Mouse (Mus musculus) cortical plate, adult 2 months (tissue): ENCODE measurements around the gene Maml3. TPM values are rescaled to one million over a fixed set of nuclear protein-coding genes. Genes with fewer than 3 reads are reported as not detected.

Experiments used
- H3K27ac ChIP-seq: fragments of 200-500 bp; 2 replicates; pipeline ENCODE4 v1.5.1; 2012; ENCODE audit warnings: low read length, control low read depth, inconsistent platforms; ENCODE audit not compliant: insufficient read depth
- H3K4me1 ChIP-seq: fragments of 200-500 bp; 2 replicates; pipeline ENCODE4 v1.6.1; 2011; ENCODE audit warnings: low read length; ENCODE audit not compliant: control insufficient read depth, insufficient read depth
- H3K4me3 ChIP-seq: fragments of 200-500 bp; 2 replicates; pipeline ENCODE4 v1.5.1; 2011; ENCODE audit warnings: mild to moderate bottlenecking, low read length, control low read depth; ENCODE audit not compliant: insufficient read depth
- CTCF ChIP-seq: fragments of 200-500 bp; IDR thresholded peaks from 2 replicates; pipeline ENCODE4 v1.5.1; 2011; ENCODE audit warnings: mild to moderate bottlenecking, control low read depth, low read length; ENCODE audit not compliant: insufficient read depth; ENCODE audit errors: extremely low read depth
- POLR2A ChIP-seq: fragments of 200-500 bp; IDR thresholded peaks from 2 replicates; pipeline ENCODE4 v1.6.1; 2011; ENCODE audit warnings: mild to moderate bottlenecking, low read length, control low read depth; ENCODE audit not compliant: insufficient read depth; ENCODE audit errors: extremely low read depth
- polyA plus RNA-seq: library from polyadenylated mRNA; depleted of rRNA; stranded (reverse); fragments of >200 nt; gene quantifications from 2 replicates; pipeline ENCODE4 v1.2.3, GENCODE M21; 2012

The Maml3 gene
- polyA plus RNA-seq, 1 experiment, result 2.7 TPM

DNA sequence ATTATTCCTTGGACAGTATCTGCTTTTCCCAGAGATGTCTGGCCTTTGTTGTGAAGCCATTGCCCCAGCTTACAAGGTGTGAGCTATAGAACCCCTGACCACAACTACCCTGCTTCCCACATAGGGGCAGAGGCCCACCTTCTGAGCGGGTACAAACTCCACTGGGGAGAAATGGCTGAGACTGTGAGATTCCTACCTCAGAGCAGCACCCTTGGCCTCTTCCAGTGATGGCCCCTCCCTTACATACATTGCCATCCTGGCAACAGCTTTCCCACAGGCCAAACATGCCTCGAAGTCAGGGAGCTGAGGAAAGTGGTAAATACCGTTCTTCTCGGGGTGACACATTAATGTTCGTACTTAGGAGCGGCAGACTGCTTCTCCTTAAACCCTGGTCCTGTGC, 118.4 kb downstream of the Maml3 start:
- Histone ChIP-seq H3K27ac (no peak overlapping the region), H3K4me3 (no peak overlapping the region), H3K4me1 (no peaks in the 10 kb centered on the region)
- TF ChIP-seq POLR2A (no peak), CTCF (no peak)

- H3K4me1 ChIP-seq, result no peaks in the 10 kb centered on the region
- H3K4me3 ChIP-seq, result no peak overlapping the region
- H3K27ac ChIP-seq, result no peak overlapping the region
- TF ChIP-seq POLR2A (no peak), CTCF (no peak)
These were observed 123.4 kb downstream of the Maml3 start for GRCm38 (mm10) chr3:51981496-51981895.

GRCm38 (mm10) chr3:51977654-51978352, 127.1 kb downstream of the Maml3 start:
- no peaks in the 10 kb centered on the region for H3K4me1 ChIP-seq
- no peak overlapping the region for H3K4me3 ChIP-seq
- no peak overlapping the region for H3K27ac ChIP-seq
- TF ChIP-seq CTCF (no peak), POLR2A (no peak)

DNA sequence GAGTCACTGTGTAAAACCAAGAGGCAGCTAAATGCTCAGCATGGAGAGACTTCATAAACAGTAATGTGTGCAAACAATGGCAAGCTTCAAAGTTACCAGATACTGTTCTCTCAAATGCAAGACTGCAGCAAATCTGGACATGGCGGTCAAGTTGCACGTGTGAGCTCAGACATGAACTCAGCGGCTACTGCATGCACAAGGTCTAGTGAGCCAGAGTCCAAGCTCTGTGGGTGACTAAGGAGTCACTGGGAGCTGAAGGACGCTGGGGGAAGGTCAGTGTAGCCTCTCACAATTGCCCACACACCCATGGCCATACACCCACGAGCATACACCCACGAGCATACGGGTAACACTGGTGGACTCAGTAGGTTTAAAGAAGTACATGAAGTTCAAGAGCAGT, 130.3 kb downstream of the Maml3 start:
- Histone ChIP-seq H3K4me1 (peaks cover 1% of the 10 kb centered on the region; the same call in 1 of the 2 replicates), H3K27ac (no peak overlapping the region), H3K4me3 (no peak overlapping the region)
- no peak for TF ChIP-seq POLR2A
- no peak for TF ChIP-seq CTCF

GRCm38 (mm10) chr3:51974153-51974552, 130.7 kb downstream of the Maml3 start:
- Histone ChIP-seq H3K4me3 (no peak overlapping the region), H3K27ac (no peak overlapping the region), H3K4me1 (peaks cover 1% of the 10 kb centered on the region; the same call in 1 of the 2 replicates)
- TF ChIP-seq POLR2A, result no peak

DNA sequence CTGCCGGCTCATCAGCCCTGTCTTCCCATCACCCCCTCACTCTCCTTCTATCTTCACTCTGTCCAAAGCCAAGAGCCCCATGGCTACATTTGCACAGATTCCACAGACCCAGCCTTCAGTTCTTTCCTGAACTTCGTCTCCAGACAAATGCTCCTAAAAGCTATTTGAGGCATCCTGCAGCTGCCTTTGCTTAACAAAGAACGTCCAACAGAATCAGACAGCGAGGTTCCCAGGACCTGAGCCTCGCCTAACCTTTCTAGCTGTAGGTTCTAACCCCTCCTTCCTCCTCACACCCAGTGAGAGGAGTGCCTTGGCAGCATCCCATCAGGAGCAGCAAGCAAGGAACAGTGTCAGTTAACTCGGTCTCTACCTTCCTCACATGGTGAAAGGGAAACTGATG, 132.3 kb downstream of the Maml3 start:
- Histone ChIP-seq H3K4me1 (peaks cover 1% of the 10 kb centered on the region; the same call in 1 of the 2 replicates), H3K4me3 (no peak overlapping the region), H3K27ac (no peak overlapping the region)
- no peak for TF ChIP-seq CTCF
- no peak for TF ChIP-seq POLR2A

DNA sequence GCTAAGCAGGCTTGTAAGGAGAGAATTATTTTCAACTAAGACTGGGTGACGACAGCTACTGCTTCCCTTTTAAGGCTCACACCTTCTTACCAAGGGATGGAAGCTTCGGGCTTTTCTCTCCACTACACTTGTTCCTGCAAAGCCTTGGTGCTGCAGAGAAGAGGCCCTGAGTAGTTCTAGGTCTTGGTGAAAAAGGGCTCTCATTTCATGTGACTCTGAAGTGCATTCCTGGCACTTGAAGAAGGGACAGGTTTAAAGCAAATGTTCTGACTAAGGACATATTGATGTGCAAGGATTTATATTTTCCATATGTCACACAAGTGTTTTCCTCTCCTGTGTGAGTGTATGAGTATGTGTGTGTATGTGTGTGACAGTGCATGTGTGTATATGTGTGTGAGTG, 134.4 kb downstream of the Maml3 start:
- no peak overlapping the region for H3K27ac ChIP-seq
- H3K4me1 ChIP-seq, result peaks cover 4% of the 10 kb centered on the region
- H3K4me3 ChIP-seq, result no peak overlapping the region
- no peak for TF ChIP-seq CTCF
- TF ChIP-seq POLR2A, result no peak

DNA sequence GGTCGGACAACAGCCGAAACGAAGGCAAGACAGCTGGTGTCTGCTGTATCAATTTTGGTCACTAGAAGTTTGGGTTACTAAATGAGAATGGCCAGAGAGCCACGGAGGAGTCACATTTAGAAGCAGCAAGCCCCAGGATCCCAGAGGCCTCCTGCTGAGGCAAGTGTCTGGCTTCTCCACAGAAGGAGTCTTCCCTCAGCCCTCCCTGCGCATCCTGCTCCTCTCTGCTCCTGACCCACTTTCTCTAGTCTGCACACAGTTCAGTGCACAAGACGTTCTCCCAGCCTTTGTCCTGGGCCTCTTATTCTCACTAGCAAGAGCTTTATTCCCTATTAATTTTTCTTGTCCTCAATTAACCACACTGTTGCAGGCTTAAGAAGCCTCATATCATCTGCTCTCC, 135.4 kb downstream of the Maml3 start:
- Histone ChIP-seq H3K4me1 (peaks cover 4% of the 10 kb centered on the region), H3K27ac (no peak overlapping the region), H3K4me3 (no peak overlapping the region)
- TF ChIP-seq CTCF (no peak), POLR2A (no peak)

GRCm38 (mm10) chr3:51965841-51966240, 139.0 kb downstream of the Maml3 start:
- no peak overlapping the region for H3K4me3 ChIP-seq
- H3K4me1 ChIP-seq, result peaks cover 11% of the 10 kb centered on the region
- H3K27ac ChIP-seq, result no peak overlapping the region
- TF ChIP-seq CTCF (no peak), POLR2A (no peak)

- Histone ChIP-seq H3K4me1 (peaks cover 11% of the 10 kb centered on the region), H3K27ac (no peak overlapping the region), H3K4me3 (no peak overlapping the region)
- no peak for TF ChIP-seq CTCF
- no peak for TF ChIP-seq POLR2A
These were observed 139.4 kb downstream of the Maml3 start for GRCm38 (mm10) chr3:51965436-51965835.
